Mouse (Mus musculus) thymus, postnatal 4 days (tissue): ENCODE measurements around the gene Naa35.

Source experiments
- DNase-seq: peaks from one replicate; pipeline ENCODE4 v3.0.0; 2021

Gene Naa35

GRCm38 (mm10) chr13:59584947-59585647 lies at the start of gene Naa35, which contains the start of gene Agtpbp1:
Gene Naa35, plus strand, starts transcription at chr13:59585259.
Gene Agtpbp1, minus strand, starts transcription at chr13:59585227.
- peak; percentile 100 for DNase-seq

- DNase-seq = no peak
Measured at GRCm38 (mm10) chr13:59535746-59536145, 49.3 kb upstream of the Naa35 start.

GRCm38 (mm10) chr13:59536631-59537030 lies 48.4 kb upstream of the Naa35 start:
- no peak for DNase-seq

GRCm38 (mm10) chr13:59538661-59539060 lies 46.4 kb upstream of the Naa35 start:
- no peak for DNase-seq

- no peak for DNase-seq
Measured at GRCm38 (mm10) chr13:59540030-59540429, 45.0 kb upstream of the Naa35 start.

- DNase-seq = no peak
Measured at GRCm38 (mm10) chr13:59542411-59542810, 42.6 kb upstream of the Naa35 start.

GRCm38 (mm10) chr13:59547091-59547490 lies 38.0 kb upstream of the Naa35 start:
- DNase-seq = no peak

GRCm38 (mm10) chr13:59547716-59548115 lies 37.3 kb upstream of the Naa35 start:
- DNase-seq = no peak

GRCm38 (mm10) chr13:59549318-59549798 lies 35.7 kb upstream of the Naa35 start:
- DNase-seq = no peak

- DNase-seq = no peak
Measured at GRCm38 (mm10) chr13:59552286-59552685, 32.8 kb upstream of the Naa35 start.

- no peak for DNase-seq
Measured at GRCm38 (mm10) chr13:59552751-59553150, 32.3 kb upstream of the Naa35 start.

- DNase-seq = no peak
Measured at GRCm38 (mm10) chr13:59554772-59555505, 30.1 kb upstream of the Naa35 start.

- no peak for DNase-seq
Measured at GRCm38 (mm10) chr13:59555613-59556192, 29.4 kb upstream of the Naa35 start.

GRCm38 (mm10) chr13:59556670-59557069 lies 28.4 kb upstream of the Naa35 start:
- peak; percentile 72 for DNase-seq

- DNase-seq = peak; percentile 95
Measured at GRCm38 (mm10) chr13:59557185-59557985, 27.7 kb upstream of the Naa35 start.

GRCm38 (mm10) chr13:59558776-59559175 lies 26.3 kb upstream of the Naa35 start:
- no peak for DNase-seq

GRCm38 (mm10) chr13:59562471-59562870 lies 22.6 kb upstream of the Naa35 start:
- DNase-seq = no peak

- no peak for DNase-seq
Measured at GRCm38 (mm10) chr13:59564505-59564904, 20.6 kb upstream of the Naa35 start.

GRCm38 (mm10) chr13:59564923-59565322 lies 20.1 kb upstream of the Naa35 start:
- no peak for DNase-seq

- no peak for DNase-seq
Measured at GRCm38 (mm10) chr13:59565945-59566520, 19.0 kb upstream of the Naa35 start.

- DNase-seq = no peak
Measured at GRCm38 (mm10) chr13:59571107-59571506, 14.0 kb upstream of the Naa35 start.

GRCm38 (mm10) chr13:59572549-59572948 lies 12.5 kb upstream of the Naa35 start:
- no peak for DNase-seq

GRCm38 (mm10) chr13:59580954-59581353 lies 4.1 kb upstream of the Naa35 start:
- DNase-seq = peak; percentile 32
